Mouse (Mus musculus) liver, adult 2 months (tissue): ENCODE data around the gene Etfa.

Experiments used
- CTCF ChIP-seq: fragments of 200-500 bp; IDR thresholded peaks from 2 replicates; pipeline ENCODE4 v1.5.1; 2011; ENCODE audit warnings: low read depth, low read length, control low read depth
- POLR2A ChIP-seq: fragments of 200-500 bp; IDR thresholded peaks from 2 replicates; pipeline ENCODE4 v1.6.1; 2011; ENCODE audit warnings: low read length, control low read depth; ENCODE audit not compliant: insufficient read depth; ENCODE audit errors: extremely low read depth

DNA sequence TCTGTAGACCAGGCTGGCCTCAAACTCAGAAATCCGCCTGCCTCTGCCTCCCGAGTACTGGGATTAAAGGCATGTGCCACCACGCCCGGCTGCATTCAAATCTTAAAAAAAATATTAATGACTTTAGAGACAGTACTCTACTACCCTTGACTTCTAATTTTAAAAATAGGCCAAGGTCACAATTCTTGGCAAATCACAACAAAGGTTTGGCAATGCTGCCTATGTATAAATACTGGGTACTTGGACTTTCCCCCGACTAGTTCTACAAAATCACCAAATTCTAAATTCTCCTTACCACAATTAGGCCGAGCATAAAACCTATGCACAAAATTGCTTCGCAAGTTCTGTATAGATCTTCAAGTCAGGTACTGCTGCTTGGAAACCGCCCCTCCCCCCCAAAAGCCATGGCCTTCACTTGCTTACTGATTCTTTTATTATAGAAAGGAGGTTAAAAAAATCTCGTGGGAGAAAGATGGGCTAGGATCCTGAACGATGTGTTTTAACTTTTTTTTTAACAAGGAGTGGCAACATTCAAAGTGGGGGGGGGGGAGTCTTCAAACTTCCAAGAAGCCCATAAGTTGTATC, 1.3 kb downstream of the Etfa start:
- TF ChIP-seq CTCF (no peak), POLR2A (no peak)
